Mouse (Mus musculus): ENCODE measurements around the gene Radil.

Gene Radil

GRCm38 (mm10) chr5:142537286-142537685, 13.6 kb downstream of the Radil start:
- DNase-seq, result no peak

GRCm38 (mm10) chr5:142535388-142535787, 15.5 kb downstream of the Radil start:
- no peak for DNase-seq

- no peak for DNase-seq
Observed at GRCm38 (mm10) chr5:142529915-142530314, 21.0 kb downstream of the Radil start, which contains the start of gene Papolb. TSS of gene Papolb (minus strand) at chr5:142530076.

- DNase-seq, result peak; percentile 59
Observed at GRCm38 (mm10) chr5:142524711-142525464, 26.0 kb downstream of the Radil start.

- no peak for DNase-seq
Observed at GRCm38 (mm10) chr5:142521195-142521866, 29.6 kb downstream of the Radil start.

GRCm38 (mm10) chr5:142520360-142520759, 30.5 kb downstream of the Radil start:
- no peak for DNase-seq

GRCm38 (mm10) chr5:142518973-142519372, 31.9 kb downstream of the Radil start:
- DNase-seq, result no peak

GRCm38 (mm10) chr5:142512112-142512511, 38.8 kb downstream of the Radil start:
- no peak for DNase-seq

GRCm38 (mm10) chr5:142510061-142510414, 40.9 kb downstream of the Radil start:
- no peak for DNase-seq

- peak; percentile 92 for DNase-seq
Observed at GRCm38 (mm10) chr5:142509141-142510060, 41.5 kb downstream of the Radil start.

GRCm38 (mm10) chr5:142505695-142506423, 45.0 kb downstream of the Radil start:
- no peak for DNase-seq

GRCm38 (mm10) chr5:142504175-142504574, 46.7 kb downstream of the Radil start:
- no peak for DNase-seq

- DNase-seq, result peak; percentile 96
Observed at GRCm38 (mm10) chr5:142502414-142502813, 48.5 kb downstream of the Radil start.

- DNase-seq, result no peak
Observed at GRCm38 (mm10) chr5:142500918-142501317, 50.0 kb downstream of the Radil start.

GRCm38 (mm10) chr5:142498964-142499363, 51.9 kb downstream of the Radil start:
- DNase-seq, result peak; percentile 65

GRCm38 (mm10) chr5:142495321-142496096, 55.4 kb downstream of the Radil start:
- DNase-seq, result peak; percentile 82

- DNase-seq, result no peak
Observed at GRCm38 (mm10) chr5:142493307-142493706, 57.6 kb downstream of the Radil start.

- no peak for DNase-seq
Observed at GRCm38 (mm10) chr5:142489955-142490707, 60.8 kb downstream of the Radil start.

GRCm38 (mm10) chr5:142486654-142487053, 64.2 kb downstream of the Radil start:
- DNase-seq, result no peak

- no peak for DNase-seq
Observed at GRCm38 (mm10) chr5:142483581-142483980, 67.3 kb downstream of the Radil start.

GRCm38 (mm10) chr5:142482512-142482911, 68.4 kb downstream of the Radil start:
- DNase-seq, result no peak
